Mouse (Mus musculus): ENCODE results near the gene Ttc6.

The Ttc6 gene

GRCm38 (mm10) chr12:57563909-57564308, at the start of gene Ttc6:
TSS of gene Ttc6 (plus strand) at chr12:57564113.
- DNase-seq (ENCODE audit: low spot score in 2 of 2), result no peak

GRCm38 (mm10) chr12:57514552-57514951, 49.4 kb upstream of the Ttc6 start:
- DNase-seq (ENCODE audit: low spot score in 2 of 2), result no peak

- DNase-seq (ENCODE audit: low spot score in 2 of 2), result no peak
Observed at GRCm38 (mm10) chr12:57515702-57516377, 48.1 kb upstream of the Ttc6 start.

- no peak for DNase-seq (ENCODE audit: low spot score in 2 of 2)
Observed at GRCm38 (mm10) chr12:57528335-57528734, 35.6 kb upstream of the Ttc6 start.

GRCm38 (mm10) chr12:57530474-57530873, 33.4 kb upstream of the Ttc6 start:
- DNase-seq (ENCODE audit: low spot score in 2 of 2), result no peak

GRCm38 (mm10) chr12:57534517-57534878, 29.4 kb upstream of the Ttc6 start:
- DNase-seq (ENCODE audit: low spot score in 2 of 2), result no peak

- no peak for DNase-seq (ENCODE audit: low spot score in 2 of 2)
Observed at GRCm38 (mm10) chr12:57534879-57535611, 28.9 kb upstream of the Ttc6 start.

- no peak for DNase-seq (ENCODE audit: low spot score in 2 of 2)
Observed at GRCm38 (mm10) chr12:57536056-57536908, 27.6 kb upstream of the Ttc6 start.

- DNase-seq (ENCODE audit: low spot score in 2 of 2), result no peak
Observed at GRCm38 (mm10) chr12:57536909-57537670, 26.8 kb upstream of the Ttc6 start.

GRCm38 (mm10) chr12:57537791-57538587, 25.9 kb upstream of the Ttc6 start:
- DNase-seq (ENCODE audit: low spot score in 2 of 2), result no peak

- no peak for DNase-seq (ENCODE audit: low spot score in 2 of 2)
Observed at GRCm38 (mm10) chr12:57538588-57539550, 25.0 kb upstream of the Ttc6 start.

GRCm38 (mm10) chr12:57539551-57539985, 24.3 kb upstream of the Ttc6 start:
- no peak for DNase-seq (ENCODE audit: low spot score in 2 of 2)

GRCm38 (mm10) chr12:57541118-57541517, 22.8 kb upstream of the Ttc6 start:
- no peak for DNase-seq (ENCODE audit: low spot score in 2 of 2)

GRCm38 (mm10) chr12:57541931-57542745, 21.8 kb upstream of the Ttc6 start:
- no peak for DNase-seq (ENCODE audit: low spot score in 2 of 2)

GRCm38 (mm10) chr12:57542746-57543626, 20.9 kb upstream of the Ttc6 start:
- DNase-seq (ENCODE audit: low spot score in 2 of 2), result no peak

GRCm38 (mm10) chr12:57543627-57543991, 20.3 kb upstream of the Ttc6 start:
- no peak for DNase-seq (ENCODE audit: low spot score in 2 of 2)

GRCm38 (mm10) chr12:57544641-57545370, 19.1 kb upstream of the Ttc6 start:
- no peak for DNase-seq (ENCODE audit: low spot score in 2 of 2)

Data from spleen, postnatal 36 days (tissue).